Mouse (Mus musculus) common myeloid progenitor, adult 5-6 weeks (primary cell): ENCODE results near the gene B4galnt4. TPM values are rescaled to one million over a fixed set of nuclear protein-coding genes. Genes with fewer than 3 reads are reported as not detected.

ENCODE experiments used
- ATAC-seq: replicated peaks from 2 replicates; pipeline ENCODE4 v1.8.0; 2016; ENCODE audit warnings: low read depth, mild to moderate bottlenecking, moderate TSS enrichment, inconsistent platforms; ENCODE audit not compliant: poor library complexity, severe bottlenecking
- total RNA-seq: library from RNA; stranded (forward); fragments of 200-1000, 187-1606 nt; gene quantifications from 2 replicates; pipeline ENCODE4 v1.2.3, GENCODE M21; 2017

The B4galnt4 gene
- total RNA-seq, 1 experiment from 2014 or later, result 0.82 TPM

DNA sequence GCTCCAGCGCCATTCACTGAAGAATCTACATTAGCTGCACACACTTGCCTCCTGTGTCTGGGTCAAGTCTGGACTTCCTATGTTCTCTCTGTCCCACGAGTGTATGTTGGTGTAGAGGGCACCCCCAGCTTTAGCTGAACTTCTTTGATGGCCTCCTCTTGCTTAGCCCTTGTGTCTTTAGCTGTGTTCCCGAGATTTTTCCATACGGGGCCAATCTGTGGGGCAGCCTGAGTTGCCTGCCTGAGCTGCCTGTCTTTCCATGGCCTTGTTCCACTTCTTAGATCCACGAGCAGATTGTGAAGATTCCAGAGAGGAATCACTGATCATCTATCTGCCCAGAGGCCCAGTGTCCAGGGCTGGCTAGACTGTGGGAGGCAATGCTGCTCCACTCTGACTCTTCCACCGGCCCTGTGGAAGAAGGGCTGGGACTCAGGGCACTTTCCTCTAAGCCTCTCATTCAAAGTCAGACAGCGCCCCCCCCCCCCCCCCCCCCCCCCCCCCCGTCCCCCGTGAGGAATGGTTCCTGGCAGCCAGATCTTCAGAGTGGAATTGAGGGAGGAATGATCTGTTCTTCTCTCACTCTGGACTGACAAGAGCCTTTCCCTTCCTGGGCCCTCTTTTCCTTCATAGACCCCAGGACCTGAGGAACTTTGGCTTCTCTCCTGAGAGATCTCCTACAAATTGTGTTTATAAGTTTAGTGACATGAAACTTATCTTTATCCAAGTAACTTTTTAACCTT, 19.9 kb upstream of the B4galnt4 start:
- ATAC-seq, result no peak

DNA sequence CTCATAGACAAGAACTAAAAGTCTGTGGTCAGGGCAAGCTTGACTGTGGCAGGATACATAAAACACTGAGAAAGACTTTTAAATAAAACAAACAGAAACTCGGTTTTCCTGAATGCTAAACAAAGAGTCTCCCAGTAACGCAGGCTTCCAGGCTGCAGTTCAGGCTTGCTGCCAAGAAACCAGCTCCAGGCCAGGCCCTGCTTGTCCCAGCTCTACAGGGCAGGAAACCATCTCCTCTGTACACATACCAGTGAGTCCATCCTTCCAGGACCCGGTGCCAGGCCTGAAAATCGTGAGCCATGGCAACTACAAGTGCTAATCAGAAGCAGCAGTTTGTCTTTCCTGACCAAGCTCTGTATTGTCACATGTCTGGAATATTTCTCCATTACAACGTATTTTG, 19.2 kb upstream of the B4galnt4 start:
- ATAC-seq, result peak; percentile 26; the same call in 1 of the 2 replicates

DNA sequence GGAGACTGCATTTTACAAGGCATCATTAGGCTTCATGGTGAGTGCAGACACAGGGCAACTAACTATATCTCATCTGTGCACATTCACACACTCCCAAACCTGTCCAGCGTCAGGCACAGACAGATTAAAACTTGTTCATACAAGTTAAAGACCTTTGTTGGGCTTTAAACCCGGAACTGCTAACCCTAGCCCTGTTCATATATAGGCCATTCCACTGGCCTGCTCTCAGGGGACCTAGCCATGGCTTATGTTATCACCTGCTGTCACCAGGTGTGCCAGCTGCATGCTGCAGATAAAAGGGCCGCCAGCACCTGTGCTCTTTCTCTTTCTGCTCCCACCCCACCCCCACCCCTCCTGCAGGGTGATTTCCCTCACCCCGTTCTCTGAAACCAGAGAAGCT, 18.4 kb upstream of the B4galnt4 start:
- ATAC-seq, result peak; percentile 6; the same call in 1 of the 2 replicates

DNA sequence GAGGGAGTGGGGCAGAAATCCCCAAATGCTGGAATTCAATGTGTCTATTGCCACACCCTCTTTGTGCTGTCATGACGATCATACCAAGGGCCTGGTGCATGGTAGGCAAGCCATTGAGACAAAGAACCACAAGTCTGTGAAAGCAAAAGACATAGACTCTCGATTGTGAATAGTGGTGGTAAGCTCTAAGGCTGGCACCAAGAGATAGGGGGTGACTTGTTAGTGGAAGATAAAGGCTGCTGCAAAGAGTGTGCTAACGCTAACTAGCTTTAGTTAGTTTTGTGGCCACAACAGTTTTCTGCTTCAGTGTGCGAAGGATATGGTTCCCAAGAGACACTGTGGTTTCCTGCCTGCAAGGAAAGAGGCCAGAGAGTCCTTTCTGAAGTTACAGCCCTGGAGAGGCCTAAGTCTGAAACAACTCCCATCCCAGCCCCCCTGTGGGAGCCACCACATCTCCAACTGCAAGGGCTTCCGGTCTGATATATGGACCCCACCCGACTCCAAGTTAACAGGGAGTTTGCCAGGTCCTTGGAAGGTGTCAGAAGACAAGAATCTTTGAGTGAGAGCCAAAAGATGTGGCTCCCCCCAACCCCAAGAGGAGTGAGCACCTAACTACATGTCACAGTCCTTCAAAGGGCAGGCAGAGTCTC, 13.8 kb upstream of the B4galnt4 start:
- ATAC-seq, result peak; percentile 77

DNA sequence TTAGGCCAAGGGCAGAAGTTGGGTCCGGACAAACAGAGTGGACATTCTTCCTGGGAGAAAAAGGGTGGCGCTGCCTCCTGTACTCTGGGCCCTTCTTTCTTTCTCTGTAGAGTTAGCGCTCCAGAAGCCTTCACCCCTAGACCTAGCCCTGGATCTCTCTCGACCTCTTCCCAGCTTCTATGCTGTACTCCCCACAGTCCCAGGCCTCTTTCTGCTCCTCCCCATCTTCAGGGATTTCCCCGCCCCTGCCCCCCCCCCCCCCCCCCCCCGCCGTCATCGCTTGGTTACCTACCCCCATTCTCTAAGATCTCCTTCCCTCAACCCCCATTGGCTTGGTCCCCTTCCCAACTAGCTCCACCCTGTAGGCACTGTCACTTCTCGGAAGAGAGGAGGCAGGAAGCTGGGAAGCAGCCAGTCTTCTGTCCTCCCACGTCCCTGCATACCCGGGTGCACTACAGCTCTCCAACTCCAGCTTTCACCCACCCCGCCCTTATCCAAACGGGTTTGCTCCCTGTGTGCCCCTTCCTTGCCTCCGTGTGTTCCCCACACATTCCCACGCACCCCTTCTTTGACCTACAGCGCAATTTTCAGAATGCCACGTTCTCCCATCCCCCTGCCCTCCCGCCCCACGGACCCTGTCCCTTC, 13.2 kb upstream of the B4galnt4 start:
- ATAC-seq, result peak; percentile 12; the same call in 1 of the 2 replicates

DNA sequence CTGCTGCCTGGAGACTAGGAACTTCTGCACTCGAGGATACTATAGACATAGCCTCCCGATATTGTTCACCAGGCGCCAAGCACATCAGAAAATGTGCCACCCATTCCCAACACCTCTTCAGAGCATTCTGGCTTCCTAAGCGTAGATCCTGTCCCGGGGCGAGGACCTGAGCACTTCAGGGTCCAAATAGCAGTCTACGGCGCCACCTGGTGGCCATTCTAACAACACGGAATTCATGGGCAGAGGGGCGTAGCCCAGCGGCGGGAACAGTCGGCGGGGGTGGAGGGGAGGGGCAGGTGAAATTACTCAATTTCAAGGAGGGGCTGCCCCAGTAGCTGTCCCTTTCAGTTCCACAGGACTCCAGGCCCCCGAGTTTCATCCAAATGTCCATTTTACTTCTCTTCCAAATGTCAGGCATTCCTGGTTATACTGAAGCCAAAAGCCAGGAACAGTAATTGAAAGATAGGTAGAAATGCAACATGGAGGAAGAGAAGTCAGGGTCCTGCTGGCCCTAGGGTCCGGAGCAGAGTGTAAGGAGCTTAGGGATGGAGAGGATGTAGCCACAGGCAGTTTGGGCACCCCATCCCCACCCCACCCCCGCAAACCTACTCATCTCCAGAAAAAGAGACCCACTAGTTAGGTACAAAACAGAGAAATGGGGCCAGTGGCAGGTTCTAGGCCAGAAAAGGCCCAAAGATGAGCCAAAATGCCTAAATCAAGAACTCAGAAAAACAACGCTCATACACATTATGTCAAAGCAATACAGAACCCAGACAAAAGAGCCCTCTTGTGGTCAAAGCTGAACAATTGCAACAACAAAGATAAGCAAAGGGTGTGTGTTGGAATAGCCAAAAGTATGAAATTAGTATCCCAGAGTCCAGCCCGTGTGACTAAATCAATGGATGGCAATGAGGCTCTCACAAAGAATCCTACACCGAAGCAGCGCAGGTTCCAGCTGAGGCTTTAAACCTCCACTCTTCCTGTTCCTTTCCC, 12.4 kb upstream of the B4galnt4 start:
- ATAC-seq, result peak; percentile 64

DNA sequence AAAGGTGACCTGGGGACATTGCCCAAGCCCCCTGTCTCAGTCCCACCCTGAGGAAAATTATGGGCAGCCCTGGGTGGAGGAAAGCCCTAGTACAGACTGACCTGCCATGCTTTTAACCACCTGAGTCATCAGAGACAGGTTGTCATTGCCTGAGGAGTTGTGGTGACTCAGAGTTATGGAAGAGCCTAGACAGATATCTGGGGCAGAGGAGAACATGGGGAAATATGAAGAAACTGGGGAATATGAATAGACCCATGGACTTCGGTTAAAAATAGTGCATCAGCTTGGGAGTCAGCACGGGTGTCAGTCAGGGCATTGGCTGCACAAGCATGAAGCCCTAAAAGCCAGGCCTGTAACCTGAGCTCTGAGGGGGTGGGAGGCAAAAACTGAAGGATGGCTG, 11.6 kb upstream of the B4galnt4 start:
- ATAC-seq, result no peak

DNA sequence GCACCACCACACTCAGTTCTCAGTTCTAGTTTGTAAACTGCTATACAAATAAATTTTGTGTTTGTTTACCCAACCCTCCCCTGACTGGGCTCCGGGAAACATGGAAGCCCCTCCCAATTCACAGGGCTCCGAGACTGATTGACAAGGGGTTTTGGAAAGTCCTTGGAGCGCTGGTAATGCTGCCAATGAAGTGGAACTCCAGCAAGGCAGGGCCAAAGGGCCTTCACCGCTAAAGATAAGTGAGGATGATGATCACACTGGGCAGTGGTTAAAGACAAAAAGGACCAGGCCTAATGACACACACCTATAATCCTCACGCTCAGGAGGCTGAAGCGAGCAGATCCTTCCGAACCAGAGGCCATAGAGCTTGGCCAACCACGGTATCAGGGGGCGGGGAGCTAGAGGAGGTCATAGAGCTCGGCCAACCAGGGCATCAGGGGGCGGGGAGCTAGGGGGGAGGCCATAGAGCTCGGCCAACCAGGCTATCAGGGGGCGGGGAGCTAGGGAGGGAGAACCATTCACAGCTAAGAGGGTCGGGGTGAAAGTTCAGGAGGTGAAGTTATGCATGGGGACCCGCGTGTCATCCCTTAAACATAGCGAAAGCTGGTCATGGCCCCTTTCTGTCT, 9.7 kb upstream of the B4galnt4 start:
- ATAC-seq, result no peak

DNA sequence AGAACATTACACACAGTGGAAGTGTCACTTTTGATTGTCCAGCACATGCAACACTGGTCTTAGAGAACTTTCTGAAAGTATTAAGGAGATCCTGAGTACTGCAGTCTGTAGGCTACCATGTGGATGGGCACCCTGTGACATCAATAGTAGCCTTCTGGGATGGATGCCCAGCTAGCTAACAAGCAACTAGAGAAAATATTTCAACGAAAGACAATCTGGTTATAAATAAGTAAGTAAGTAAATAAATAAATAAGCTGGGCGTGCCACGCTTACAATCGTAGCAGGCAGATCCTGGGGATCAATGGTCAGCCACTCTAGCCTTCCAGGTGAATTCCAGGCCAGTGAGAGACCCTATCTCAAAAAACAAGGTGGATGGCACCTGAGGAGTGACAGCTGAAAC, 8.9 kb upstream of the B4galnt4 start:
- ATAC-seq, result no peak

DNA sequence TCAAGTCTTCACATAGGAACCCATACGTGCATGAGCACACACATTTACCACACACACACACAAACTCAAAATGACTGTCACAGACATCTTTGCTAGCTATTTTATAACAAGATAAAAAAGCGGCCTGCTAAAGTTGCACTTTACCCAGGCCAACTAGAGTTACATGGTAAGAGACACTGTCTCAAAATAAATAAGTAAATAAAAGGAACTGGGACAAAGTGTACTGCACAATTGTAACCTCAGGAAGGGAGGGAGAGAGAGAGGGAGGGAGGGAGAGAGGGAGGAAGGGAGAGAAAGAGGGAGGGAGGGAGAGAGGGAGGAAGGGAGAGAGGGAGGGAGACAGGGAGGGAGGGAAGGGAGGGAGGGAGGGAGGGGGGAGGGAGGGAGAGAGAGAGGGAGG, 8.5 kb upstream of the B4galnt4 start:
- ATAC-seq, result no peak

DNA sequence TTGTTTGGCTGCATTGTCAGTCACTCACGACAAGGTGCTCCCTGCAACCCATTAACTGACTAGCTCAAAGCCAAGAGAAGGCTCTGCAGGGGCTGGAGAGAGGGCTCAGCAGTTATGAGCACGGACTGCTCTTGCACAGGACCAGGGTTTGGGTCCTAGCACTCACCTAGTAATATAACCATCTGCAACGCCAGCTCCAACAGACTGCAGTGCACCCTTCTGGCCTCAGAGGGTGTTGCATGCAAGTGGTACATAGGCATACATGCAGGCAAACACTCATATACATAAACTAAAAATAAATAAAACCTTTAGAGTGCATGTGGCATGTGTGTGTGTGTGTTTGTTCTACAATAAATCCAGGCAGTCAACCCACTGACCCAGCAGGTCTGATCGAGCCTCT, 5.1 kb upstream of the B4galnt4 start:
- no peak for ATAC-seq

DNA sequence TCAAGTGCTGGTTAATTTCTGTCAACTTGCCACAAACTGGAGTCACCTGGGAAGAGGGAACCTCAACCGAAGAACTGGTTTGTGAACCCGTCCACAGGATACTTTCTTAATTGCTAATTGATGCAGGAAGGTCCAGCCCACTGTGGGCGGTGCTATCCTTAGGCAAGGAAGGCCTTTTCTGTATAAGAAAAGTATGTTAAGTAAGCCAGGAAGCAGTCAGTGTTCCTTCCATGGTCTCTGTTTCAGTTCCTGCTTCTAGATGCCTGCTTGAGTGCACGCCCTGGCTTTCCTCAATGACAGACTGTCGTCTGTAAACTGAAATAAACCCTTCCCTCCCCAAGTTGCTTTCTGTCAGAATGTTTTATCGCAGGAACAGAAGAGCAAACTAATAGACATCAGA, 3.9 kb upstream of the B4galnt4 start:
- ATAC-seq, result peak; percentile 39; the same call in 1 of the 2 replicates

DNA sequence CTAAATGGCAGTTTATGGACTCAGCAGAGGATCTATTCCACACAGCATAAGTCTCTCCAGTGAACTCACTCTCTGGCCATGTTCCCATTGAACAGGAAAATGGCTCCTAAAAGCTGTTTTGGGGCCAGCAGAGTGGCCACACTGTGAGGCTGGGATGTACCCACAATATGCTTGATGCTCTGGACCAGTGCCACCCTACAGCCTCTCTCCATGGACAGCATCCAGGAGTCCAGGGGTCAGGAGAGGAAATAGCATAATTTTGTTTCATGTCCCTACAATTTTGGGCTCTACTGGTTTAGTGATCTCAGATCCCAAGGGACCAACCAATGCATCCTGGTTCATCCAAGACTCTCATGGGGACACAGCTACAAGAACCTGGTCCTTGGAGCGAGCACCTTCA, 3.4 kb upstream of the B4galnt4 start:
- no peak for ATAC-seq

DNA sequence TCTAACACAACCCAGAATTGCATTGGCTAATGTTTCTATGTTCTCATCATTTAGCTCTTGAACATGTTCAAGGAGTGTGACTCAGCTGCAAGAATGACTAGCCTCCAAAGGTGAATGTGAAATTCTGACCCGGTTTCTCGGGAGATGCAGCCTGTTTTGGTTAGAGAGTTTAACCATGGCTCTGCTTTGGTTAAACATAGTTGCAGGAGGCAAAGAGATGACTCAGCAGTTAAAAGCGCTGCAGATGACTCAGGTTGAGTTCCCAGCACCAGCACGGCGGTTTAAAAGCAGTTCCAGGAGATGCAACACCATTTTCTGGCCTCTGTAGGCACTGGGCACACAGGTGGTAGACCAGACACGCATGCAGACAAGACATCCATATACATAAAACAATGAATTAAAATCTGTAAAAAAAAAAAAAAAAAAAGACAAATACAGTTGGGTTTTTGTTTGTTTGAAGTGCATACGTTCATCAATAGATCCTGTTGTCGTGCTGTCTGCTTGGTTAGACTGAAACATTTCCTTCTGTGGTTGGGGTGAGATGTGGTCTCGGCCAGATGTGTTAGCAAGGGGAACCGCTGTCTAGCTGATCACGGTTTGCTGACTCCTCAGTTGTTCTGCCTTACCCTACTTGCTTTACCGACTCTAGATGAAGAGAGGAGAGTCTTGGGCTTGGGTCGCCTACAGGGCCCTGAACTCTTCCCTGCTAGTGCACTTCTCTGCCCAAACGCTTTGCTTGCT, 2.1 kb upstream of the B4galnt4 start:
- ATAC-seq, result no peak

DNA sequence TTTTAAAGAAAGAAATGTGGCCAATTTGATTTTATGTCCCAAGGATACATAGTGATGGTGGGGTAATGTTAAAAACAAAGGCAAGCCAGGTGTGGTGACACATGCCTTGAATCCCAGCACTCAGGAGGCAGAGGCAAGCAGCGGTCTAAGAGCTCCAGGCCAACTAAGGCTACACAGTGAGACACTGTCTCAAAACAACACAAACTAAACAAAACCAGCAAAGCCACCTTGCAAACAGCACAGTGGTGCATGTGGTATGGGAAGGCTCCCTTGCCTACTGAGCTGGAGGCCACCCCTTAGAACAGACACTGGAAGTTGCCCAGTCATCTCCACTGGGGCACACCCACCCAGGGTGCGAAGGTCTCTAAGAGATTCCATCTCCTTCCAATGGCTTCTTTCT, 975 bp upstream of the B4galnt4 start:
- no peak for ATAC-seq

DNA sequence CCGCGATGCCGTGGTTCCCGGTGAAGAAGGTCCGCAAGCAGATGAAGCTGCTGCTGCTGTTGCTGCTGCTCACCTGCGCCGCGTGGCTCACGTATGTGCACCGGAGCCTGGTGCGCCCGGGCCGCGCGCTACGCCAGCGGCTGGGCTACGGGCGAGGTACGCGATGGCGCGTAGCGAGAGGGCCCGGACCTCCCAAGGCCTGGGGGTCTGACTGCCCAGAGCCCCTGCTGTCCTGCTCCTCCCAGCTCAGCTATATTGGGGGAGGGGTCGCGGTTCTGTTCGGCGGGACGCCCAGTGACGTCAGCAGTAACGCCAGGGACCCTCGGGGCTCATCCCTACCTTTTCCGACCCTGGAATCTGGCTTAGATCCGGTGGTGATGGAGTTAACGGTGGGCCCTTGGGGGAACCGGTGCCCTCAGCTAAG, 377 bp downstream of the B4galnt4 start:
- no peak for ATAC-seq

DNA sequence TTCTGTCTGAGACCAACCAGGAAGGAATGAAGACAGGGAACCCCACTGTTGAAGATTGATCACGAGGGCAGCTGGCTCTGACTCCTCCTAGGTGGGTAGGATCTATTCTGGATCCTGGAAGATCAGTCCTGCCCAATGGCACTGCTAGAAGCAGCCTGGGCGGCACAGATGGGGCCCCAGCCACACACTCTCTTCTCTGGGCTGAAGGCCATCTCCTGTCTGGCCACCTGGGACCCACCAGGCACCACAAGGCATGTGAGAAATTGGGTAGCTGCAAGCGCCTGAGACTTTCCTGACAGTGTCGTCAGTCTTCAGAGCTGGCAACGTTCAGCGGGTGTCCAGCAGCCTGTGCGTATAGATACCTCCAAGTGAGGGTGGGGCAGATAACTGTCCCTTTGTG, 1.6 kb downstream of the B4galnt4 start:
- ATAC-seq, result no peak

DNA sequence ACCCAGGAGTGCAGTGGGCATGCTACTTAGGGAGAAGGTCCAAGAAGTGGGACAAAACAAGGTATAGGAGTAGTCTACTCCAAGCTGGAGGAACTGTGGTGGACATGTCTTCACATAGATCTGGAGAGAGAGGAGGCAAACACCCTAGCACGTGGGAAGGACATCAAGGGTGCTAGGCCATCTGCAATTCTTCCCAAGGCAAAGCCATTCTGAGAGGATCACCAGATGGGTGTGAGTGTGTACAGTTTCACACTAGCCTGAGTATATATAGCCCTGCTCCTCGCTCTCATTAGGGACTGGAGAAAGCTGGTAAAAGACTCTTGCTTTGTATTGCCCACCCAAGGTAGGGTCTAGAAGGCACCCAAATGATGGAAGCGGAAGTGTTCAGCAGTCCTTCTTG, 2.4 kb downstream of the B4galnt4 start:
- ATAC-seq, result no peak

DNA sequence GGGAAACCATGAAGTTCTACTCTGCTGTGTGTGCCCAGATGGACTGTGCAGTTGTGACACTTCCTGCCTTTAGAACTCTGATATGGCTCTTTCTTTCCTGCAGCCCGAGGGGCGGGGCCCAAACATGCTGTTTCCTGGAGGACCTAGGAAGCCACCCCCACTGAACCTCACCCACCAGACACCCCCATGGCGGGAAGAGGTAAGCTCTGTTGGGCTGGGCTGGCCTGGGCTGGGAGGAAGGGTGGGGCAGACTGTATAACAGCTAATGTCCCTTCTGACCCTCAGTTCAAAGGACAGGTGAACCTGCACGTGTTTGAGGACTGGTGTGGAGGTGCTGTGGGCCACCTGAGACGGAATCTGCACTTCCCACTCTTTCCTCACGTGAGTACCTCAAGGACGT, 3.3 kb downstream of the B4galnt4 start:
- peak; percentile 71 for ATAC-seq
